Mouse (Mus musculus): Measurements from ENCODE around the gene Rnf8. TPM values are rescaled to one million over a fixed set of nuclear protein-coding genes. Genes with fewer than 3 reads are reported as not detected.

The Rnf8 gene
- polyA plus RNA-seq, 1 experiment from 2014 or later = 87.2 TPM

DNA sequence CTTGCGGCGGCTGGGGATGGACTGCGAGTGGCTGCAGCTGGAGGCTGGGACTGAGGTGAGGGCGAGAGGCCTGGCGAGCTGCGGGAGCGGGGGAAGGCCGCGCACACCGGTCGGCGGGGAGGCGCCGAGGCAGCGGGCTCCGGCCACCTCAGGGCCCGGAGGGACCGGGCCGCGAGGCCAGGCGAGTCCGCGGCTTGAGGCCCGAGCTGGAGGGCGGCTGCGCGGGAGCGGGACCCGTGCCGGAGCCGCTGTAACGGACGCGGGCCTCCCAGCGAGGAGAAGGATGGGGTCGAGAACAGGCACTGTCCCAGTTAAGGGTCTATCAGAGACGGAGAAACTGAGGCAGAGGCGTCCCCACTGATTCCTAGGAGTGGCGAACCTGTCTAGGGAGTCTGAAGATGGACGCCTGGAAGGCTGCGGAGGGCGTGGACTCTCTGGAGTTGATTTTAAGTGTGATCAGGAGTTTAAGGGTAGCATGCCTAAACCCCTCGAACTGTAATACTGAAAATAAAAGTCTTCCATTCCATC, 498 bp downstream of the Rnf8 start:
- under 1% methylated on average over 43 of the region's 43 CpGs for WGBS
- no peaks in the 10 kb centered on the region for H3K27me3 ChIP-seq (ENCODE audit: control insufficient read depth, insufficient read depth, low read length)
- peaks cover 14% of the 10 kb centered on the region for H3K36me3 ChIP-seq (ENCODE audit: control insufficient read depth, insufficient read depth, low read length)
- peak overlapping the region; percentile 97 for H3K27ac ChIP-seq (ENCODE audit: low read depth, low read length)
- H3K4me2 ChIP-seq (replicated peaks; ENCODE audit: low read depth, low read length) = peak overlapping the region; percentile 67
- H3K9me3 ChIP-seq (ENCODE audit: control insufficient read depth, low read length) = no peaks in the 10 kb centered on the region
- H3K4me1 ChIP-seq (ENCODE audit: control insufficient read depth, insufficient read depth, low read length) = peaks cover 15% of the 10 kb centered on the region; the same call in 1 of the 2 replicates
- peak; percentile 16 for ATAC-seq (ENCODE audit: low FRiP score, low TSS enrichment)
- H3K4me3 ChIP-seq (ENCODE audit: low read length) = peak overlapping the region; percentile 97
- H3K9ac ChIP-seq (ENCODE audit: low read depth, low read length) = peak overlapping the region; percentile 98

DNA sequence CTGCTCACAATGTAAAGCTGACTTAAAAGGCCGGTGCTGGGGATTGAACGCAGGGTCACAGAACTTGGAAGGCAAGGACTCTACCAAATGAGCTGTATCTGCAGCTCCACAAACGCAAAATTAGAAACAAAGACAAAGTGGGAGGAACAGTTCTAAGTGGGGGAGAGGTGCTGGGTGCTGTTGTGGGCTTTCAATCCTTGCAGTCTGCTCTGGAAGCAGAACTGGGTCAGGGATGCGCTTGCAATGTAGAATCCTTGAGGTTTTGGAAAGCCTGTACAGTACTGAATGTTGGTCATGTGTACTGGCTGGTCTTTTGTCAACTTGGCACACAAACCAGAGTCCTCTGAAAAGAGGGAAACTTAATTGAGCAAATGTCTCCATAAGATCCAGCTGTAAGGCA, 1.0 kb downstream of the Rnf8 start:
- peak overlapping the region; percentile 97 for H3K4me3 ChIP-seq (ENCODE audit: low read length)
- no peak for ATAC-seq (ENCODE audit: low FRiP score, low TSS enrichment)
- peak overlapping the region; percentile 98 for H3K9ac ChIP-seq (ENCODE audit: low read depth, low read length)
- WGBS = 10% methylated on average over 4 of the region's 4 CpGs
- H3K4me2 ChIP-seq (replicated peaks; ENCODE audit: low read depth, low read length) = peak overlapping the region; percentile 67
- H3K4me1 ChIP-seq (ENCODE audit: control insufficient read depth, insufficient read depth, low read length) = peaks cover 15% of the 10 kb centered on the region; the same call in 1 of the 2 replicates
- no peaks in the 10 kb centered on the region for H3K9me3 ChIP-seq (ENCODE audit: control insufficient read depth, low read length)
- peaks cover 16% of the 10 kb centered on the region for H3K36me3 ChIP-seq (ENCODE audit: control insufficient read depth, insufficient read depth, low read length)
- no peak overlapping the region for H3K27ac ChIP-seq (ENCODE audit: low read depth, low read length)
- H3K27me3 ChIP-seq (ENCODE audit: control insufficient read depth, insufficient read depth, low read length) = no peaks in the 10 kb centered on the region

DNA sequence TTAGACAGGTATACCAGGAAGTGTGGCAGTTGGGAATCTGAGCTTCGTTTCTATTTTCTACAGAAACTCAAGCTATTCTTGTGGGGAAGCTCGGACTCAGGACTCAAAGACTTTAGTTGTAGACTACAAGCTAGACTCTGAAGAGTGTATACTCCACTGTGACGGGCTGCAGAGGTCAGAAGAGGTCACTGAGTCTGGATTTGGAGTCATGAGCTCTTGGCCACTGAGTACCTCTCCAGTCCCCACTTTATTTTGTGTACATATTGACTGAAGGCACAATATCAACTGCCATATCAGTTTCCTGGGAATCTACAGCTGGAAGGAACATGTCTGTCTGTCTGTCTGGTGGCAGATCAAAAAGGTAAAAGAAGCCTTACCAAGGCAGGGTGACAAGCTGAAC, 4.6 kb downstream of the Rnf8 start:
- H3K9ac ChIP-seq (ENCODE audit: low read depth, low read length) = no peak overlapping the region
- H3K27me3 ChIP-seq (ENCODE audit: control insufficient read depth, insufficient read depth, low read length) = no peaks in the 10 kb centered on the region
- H3K4me1 ChIP-seq (ENCODE audit: control insufficient read depth, insufficient read depth, low read length) = peaks cover 15% of the 10 kb centered on the region; the same call in 1 of the 2 replicates
- H3K4me3 ChIP-seq (ENCODE audit: low read length) = no peak overlapping the region
- no peak overlapping the region for H3K27ac ChIP-seq (ENCODE audit: low read depth, low read length)
- H3K36me3 ChIP-seq (ENCODE audit: control insufficient read depth, insufficient read depth, low read length) = peaks cover 43% of the 10 kb centered on the region
- WGBS = 89% methylated on average over 3 of the region's 3 CpGs
- no peak overlapping the region for H3K4me2 ChIP-seq (replicated peaks; ENCODE audit: low read depth, low read length)
- no peaks in the 10 kb centered on the region for H3K9me3 ChIP-seq (ENCODE audit: control insufficient read depth, low read length)
- no peak for ATAC-seq (ENCODE audit: low FRiP score, low TSS enrichment)

DNA sequence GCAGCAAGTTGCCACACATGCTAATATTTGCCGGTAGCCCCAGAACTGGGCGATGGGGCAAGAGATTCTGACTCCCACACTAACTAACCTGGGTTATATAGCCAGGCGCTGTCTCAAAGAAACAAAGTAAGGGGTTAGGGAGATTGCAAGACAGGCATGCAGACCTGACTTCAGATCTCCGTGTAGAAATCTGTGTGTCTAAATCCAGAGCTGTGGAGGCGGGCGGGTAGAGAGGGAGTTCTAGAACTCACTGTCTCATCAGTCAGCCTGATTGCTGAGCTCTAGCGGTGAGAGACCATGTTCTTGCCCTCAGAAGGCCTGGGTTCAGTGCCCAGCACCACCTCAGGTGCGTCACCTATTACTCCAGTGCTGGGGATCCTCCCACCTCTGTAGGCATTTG, 8.9 kb downstream of the Rnf8 start:
- ATAC-seq (ENCODE audit: low FRiP score, low TSS enrichment) = no peak
- Histone ChIP-seq H3K9ac (ENCODE audit: low read depth, low read length) (no peak overlapping the region), H3K9me3 (ENCODE audit: control insufficient read depth, low read length) (no peaks in the 10 kb centered on the region), H3K4me3 (ENCODE audit: low read length) (no peak overlapping the region), H3K27me3 (ENCODE audit: control insufficient read depth, insufficient read depth, low read length) (no peaks in the 10 kb centered on the region), H3K27ac (ENCODE audit: low read depth, low read length) (no peak overlapping the region), H3K4me1 (ENCODE audit: control insufficient read depth, insufficient read depth, low read length) (no peaks in the 10 kb centered on the region), H3K36me3 (ENCODE audit: control insufficient read depth, insufficient read depth, low read length) (peaks cover 81% of the 10 kb centered on the region), H3K4me2 (replicated peaks; ENCODE audit: low read depth, low read length) (no peak overlapping the region)
- 93% methylated on average over 8 of the region's 8 CpGs for WGBS

DNA sequence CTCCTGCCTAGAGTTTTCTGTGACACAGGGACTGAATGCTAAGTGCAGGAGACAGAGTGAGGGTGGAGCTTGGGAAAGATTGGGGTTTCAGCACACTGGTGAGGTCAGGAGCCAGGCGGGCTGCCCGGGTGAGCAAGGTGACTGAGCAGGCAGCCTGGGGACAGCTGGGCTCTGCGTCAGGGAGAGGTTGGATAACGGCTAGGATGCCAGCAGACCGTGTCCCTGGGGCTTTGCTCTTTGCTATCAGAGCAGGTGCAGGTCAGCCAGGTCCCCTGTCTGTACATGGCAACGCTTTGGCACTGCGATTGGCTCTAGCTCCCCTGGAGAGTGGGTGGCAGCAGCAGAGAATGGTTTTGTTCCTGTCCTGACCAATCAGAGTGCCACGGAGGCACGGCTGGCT, 12.7 kb downstream of the Rnf8 start:
- Histone ChIP-seq H3K36me3 (ENCODE audit: control insufficient read depth, insufficient read depth, low read length) (peaks cover 92% of the 10 kb centered on the region), H3K4me1 (ENCODE audit: control insufficient read depth, insufficient read depth, low read length) (no peaks in the 10 kb centered on the region), H3K9me3 (ENCODE audit: control insufficient read depth, low read length) (no peaks in the 10 kb centered on the region), H3K4me2 (replicated peaks; ENCODE audit: low read depth, low read length) (no peak overlapping the region), H3K4me3 (ENCODE audit: low read length) (no peak overlapping the region), H3K27ac (ENCODE audit: low read depth, low read length) (no peak overlapping the region), H3K9ac (ENCODE audit: low read depth, low read length) (no peak overlapping the region), H3K27me3 (ENCODE audit: control insufficient read depth, insufficient read depth, low read length) (no peaks in the 10 kb centered on the region)
- ATAC-seq (ENCODE audit: low FRiP score, low TSS enrichment) = no peak
- 79% methylated on average over 9 of the region's 9 CpGs for WGBS

DNA sequence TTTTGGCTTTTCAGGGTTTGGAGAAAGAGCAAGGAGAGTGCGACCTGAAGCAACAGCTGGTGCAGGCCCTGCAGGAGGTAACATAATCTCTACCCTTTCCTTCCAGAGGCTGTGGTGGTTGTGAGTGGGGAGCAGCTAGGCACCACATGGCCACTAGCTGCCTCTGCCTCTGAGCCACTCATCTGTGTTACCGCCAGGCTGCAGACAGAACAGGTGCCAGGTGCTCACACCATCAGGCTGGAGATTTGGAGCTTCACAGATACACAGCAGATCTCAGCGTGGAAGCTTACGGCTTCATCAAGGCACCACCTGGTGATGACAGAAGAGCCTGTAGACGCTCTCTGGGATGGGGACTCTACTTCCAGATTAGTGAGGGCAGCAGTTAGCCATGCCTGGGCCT, 14.4 kb downstream of the Rnf8 start:
- 86% methylated on average over 5 of the region's 5 CpGs for WGBS
- no peaks in the 10 kb centered on the region for H3K27me3 ChIP-seq (ENCODE audit: control insufficient read depth, insufficient read depth, low read length)
- H3K4me1 ChIP-seq (ENCODE audit: control insufficient read depth, insufficient read depth, low read length) = no peaks in the 10 kb centered on the region
- H3K27ac ChIP-seq (ENCODE audit: low read depth, low read length) = no peak overlapping the region
- H3K36me3 ChIP-seq (ENCODE audit: control insufficient read depth, insufficient read depth, low read length) = peaks cover 95% of the 10 kb centered on the region
- ATAC-seq (ENCODE audit: low FRiP score, low TSS enrichment) = no peak
- no peak overlapping the region for H3K4me2 ChIP-seq (replicated peaks; ENCODE audit: low read depth, low read length)
- H3K9me3 ChIP-seq (ENCODE audit: control insufficient read depth, low read length) = no peaks in the 10 kb centered on the region
- no peak overlapping the region for H3K9ac ChIP-seq (ENCODE audit: low read depth, low read length)
- H3K4me3 ChIP-seq (ENCODE audit: low read length) = no peak overlapping the region

DNA sequence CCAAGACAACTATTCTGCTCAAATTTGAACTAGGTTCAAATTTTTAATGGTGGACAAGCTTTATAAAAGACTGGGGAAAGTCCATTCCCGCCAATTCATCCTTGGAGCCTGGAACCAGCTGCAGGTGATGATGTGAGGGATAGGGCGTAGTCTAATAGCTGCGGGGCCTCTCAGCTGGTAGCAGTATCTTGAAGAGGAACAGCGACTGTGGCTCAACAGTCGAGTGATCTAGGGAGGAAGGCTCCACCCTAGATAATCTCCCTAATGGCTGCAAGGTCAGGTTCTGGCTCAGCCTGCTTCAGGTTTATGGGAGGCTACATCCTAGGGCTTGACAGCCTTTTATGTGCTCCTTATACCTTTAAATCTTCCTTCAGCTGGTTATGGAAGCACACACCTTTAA, 15.0 kb downstream of the Rnf8 start:
- Histone ChIP-seq H3K4me3 (ENCODE audit: low read length) (no peak overlapping the region), H3K36me3 (ENCODE audit: control insufficient read depth, insufficient read depth, low read length) (peaks cover 97% of the 10 kb centered on the region), H3K27ac (ENCODE audit: low read depth, low read length) (no peak overlapping the region), H3K4me2 (replicated peaks; ENCODE audit: low read depth, low read length) (no peak overlapping the region), H3K9ac (ENCODE audit: low read depth, low read length) (no peak overlapping the region), H3K9me3 (ENCODE audit: control insufficient read depth, low read length) (no peaks in the 10 kb centered on the region), H3K4me1 (ENCODE audit: control insufficient read depth, insufficient read depth, low read length) (no peaks in the 10 kb centered on the region), H3K27me3 (ENCODE audit: control insufficient read depth, insufficient read depth, low read length) (no peaks in the 10 kb centered on the region)
- WGBS = 86% methylated on average over 5 of the region's 5 CpGs
- no peak for ATAC-seq (ENCODE audit: low FRiP score, low TSS enrichment)

DNA sequence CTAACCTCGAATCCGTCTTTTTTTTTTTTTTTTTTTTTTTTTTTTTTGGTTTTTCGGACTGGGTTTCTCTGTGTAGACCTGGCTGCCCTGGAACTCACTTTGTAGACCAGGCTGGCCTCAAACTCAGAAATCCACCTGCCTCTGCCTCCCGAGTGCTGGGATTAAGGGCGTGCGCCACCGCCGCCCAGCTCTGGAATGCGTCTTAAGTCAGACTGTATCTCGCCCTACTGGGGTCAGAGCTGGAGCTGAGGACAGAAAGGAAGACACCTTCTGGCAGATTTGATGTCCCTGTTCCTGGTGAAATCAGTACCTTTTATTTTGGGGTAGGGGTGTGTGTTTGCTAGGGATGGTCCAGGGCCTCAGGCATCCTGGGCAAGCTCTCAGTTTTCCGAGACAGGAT, 17.7 kb downstream of the Rnf8 start:
- peaks cover 96% of the 10 kb centered on the region for H3K36me3 ChIP-seq (ENCODE audit: control insufficient read depth, insufficient read depth, low read length)
- H3K4me1 ChIP-seq (ENCODE audit: control insufficient read depth, insufficient read depth, low read length) = no peaks in the 10 kb centered on the region
- ATAC-seq (ENCODE audit: low FRiP score, low TSS enrichment) = no peak
- WGBS = 98% methylated on average over 11 of the region's 11 CpGs
- no peak overlapping the region for H3K9ac ChIP-seq (ENCODE audit: low read depth, low read length)
- no peaks in the 10 kb centered on the region for H3K27me3 ChIP-seq (ENCODE audit: control insufficient read depth, insufficient read depth, low read length)
- no peak overlapping the region for H3K4me2 ChIP-seq (replicated peaks; ENCODE audit: low read depth, low read length)
- H3K9me3 ChIP-seq (ENCODE audit: control insufficient read depth, low read length) = no peaks in the 10 kb centered on the region
- no peak overlapping the region for H3K27ac ChIP-seq (ENCODE audit: low read depth, low read length)
- H3K4me3 ChIP-seq (ENCODE audit: low read length) = no peak overlapping the region

DNA sequence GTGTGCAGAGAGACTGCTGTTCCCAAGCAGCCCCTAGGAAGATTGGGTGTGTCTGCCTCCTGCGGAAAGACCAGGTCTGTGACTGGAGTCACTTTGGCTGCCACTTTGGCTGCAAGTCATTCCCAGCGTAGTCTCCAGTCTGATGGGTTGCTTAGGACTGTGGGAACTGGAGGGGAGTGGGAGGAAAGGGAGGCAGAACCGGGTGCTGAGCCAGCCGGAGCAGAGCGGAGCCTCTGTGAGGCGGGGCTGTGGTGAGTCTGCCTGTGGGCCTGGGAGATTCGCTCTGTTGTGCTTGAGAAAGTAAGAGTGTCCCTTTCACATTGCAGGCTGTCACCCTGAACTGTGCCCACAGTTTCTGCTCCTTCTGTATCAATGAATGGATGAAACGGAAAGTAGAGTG, 20.9 kb downstream of the Rnf8 start:
- Histone ChIP-seq H3K27ac (ENCODE audit: low read depth, low read length) (no peak overlapping the region), H3K27me3 (ENCODE audit: control insufficient read depth, insufficient read depth, low read length) (no peaks in the 10 kb centered on the region), H3K9me3 (ENCODE audit: control insufficient read depth, low read length) (no peaks in the 10 kb centered on the region), H3K4me2 (replicated peaks; ENCODE audit: low read depth, low read length) (no peak overlapping the region), H3K9ac (ENCODE audit: low read depth, low read length) (no peak overlapping the region), H3K36me3 (ENCODE audit: control insufficient read depth, insufficient read depth, low read length) (peaks cover 88% of the 10 kb centered on the region), H3K4me1 (ENCODE audit: control insufficient read depth, insufficient read depth, low read length) (no peaks in the 10 kb centered on the region), H3K4me3 (ENCODE audit: low read length) (no peak overlapping the region)
- WGBS = 87% methylated on average over 8 of the region's 8 CpGs
- ATAC-seq (ENCODE audit: low FRiP score, low TSS enrichment) = no peak
